Mouse (Mus musculus) embryonic facial prominence, embryonic 14.5 days (tissue): ENCODE results near the gene Plcb3. TPM values are rescaled to one million over a fixed set of nuclear protein-coding genes. Genes with fewer than 3 reads are reported as not detected.
A peak's percentile ranks its signal among the peaks of the same experiment; 100 is the strongest.

Experiments
- ATAC-seq: fragments of 200-750 bp; cut with Nextera tagmentation; 2 replicates; pipeline ENCODE4 v1.8.0; 2017; ENCODE audit warnings: low read depth, moderate number of reproducible peaks, moderate TSS enrichment
- DNase-seq: peaks from one replicate; pipeline ENCODE4 v3.0.0-alpha.2; 2015; ENCODE audit warnings: low spot score
- H3K27ac ChIP-seq: fragments of 300-500 bp; sonication (generic); replicated peaks from 2 replicates; pipeline ENCODE4 v1.5.1; 2014; ENCODE audit warnings: low read depth, mild to moderate bottlenecking, low read length, moderate library complexity
- H3K27me3 ChIP-seq: fragments of 300-500 bp; sonication (generic); replicated peaks from 2 replicates; pipeline ENCODE4 v1.6.1; 2014; ENCODE audit warnings: low read length; ENCODE audit not compliant: control insufficient read depth, insufficient read depth
- H3K36me3 ChIP-seq: fragments of 300-500 bp; sonication (generic); 2 replicates; pipeline ENCODE4 v1.6.1; 2014; ENCODE audit warnings: low read length, mixed read lengths; ENCODE audit not compliant: control insufficient read depth, insufficient read depth
- H3K4me1 ChIP-seq: fragments of 300-500 bp; sonication (generic); 2 replicates; pipeline ENCODE4 v1.6.1; 2014; ENCODE audit warnings: antibody characterized with exemption, low read length; ENCODE audit not compliant: control insufficient read depth, insufficient read depth
- H3K4me2 ChIP-seq: fragments of 300-500 bp; sonication (generic); 2 replicates; pipeline ENCODE4 v1.6.1; 2014; ENCODE audit warnings: low read depth, mild to moderate bottlenecking, low read length, moderate library complexity, mixed read lengths
- H3K4me3 ChIP-seq: fragments of 300-500 bp; sonication (generic); 2 replicates; pipeline ENCODE4 v1.5.1; 2014; ENCODE audit warnings: low read depth, mild to moderate bottlenecking, low read length
- H3K9ac ChIP-seq: fragments of 300-500 bp; sonication (generic); 2 replicates; pipeline ENCODE4 v1.6.1; 2014; ENCODE audit warnings: low read depth, mild to moderate bottlenecking, low read length, moderate library complexity, mixed read lengths
- H3K9me3 ChIP-seq: fragments of 300-500 bp; sonication (generic); 2 replicates; pipeline ENCODE4 v1.6.1; 2016; ENCODE audit warnings: low read length; ENCODE audit not compliant: control insufficient read depth
- WGBS: fragments of 180-500 bp; shearing (Covaris S2); extraction: QIAGEN DNeasy Blood & Tissue Kit; methylation state at CpG from one replicate; pipeline ENCODE4 v1.1.7; 2014; 5-methylcytosine and 5-hydroxymethylcytosine counted together
- polyA plus RNA-seq: library from polyadenylated mRNA; unstranded; fragments of >200 nt; fragmentation: Nextera tagmentation; extraction: Ambion mirVana; gene quantifications from 2 replicates; pipeline ENCODE4 v1.2.1, GENCODE M21; 2014

Plcb3 gene
- polyA plus RNA-seq, 1 experiment from 2014 or later = 31.4 TPM

DNA sequence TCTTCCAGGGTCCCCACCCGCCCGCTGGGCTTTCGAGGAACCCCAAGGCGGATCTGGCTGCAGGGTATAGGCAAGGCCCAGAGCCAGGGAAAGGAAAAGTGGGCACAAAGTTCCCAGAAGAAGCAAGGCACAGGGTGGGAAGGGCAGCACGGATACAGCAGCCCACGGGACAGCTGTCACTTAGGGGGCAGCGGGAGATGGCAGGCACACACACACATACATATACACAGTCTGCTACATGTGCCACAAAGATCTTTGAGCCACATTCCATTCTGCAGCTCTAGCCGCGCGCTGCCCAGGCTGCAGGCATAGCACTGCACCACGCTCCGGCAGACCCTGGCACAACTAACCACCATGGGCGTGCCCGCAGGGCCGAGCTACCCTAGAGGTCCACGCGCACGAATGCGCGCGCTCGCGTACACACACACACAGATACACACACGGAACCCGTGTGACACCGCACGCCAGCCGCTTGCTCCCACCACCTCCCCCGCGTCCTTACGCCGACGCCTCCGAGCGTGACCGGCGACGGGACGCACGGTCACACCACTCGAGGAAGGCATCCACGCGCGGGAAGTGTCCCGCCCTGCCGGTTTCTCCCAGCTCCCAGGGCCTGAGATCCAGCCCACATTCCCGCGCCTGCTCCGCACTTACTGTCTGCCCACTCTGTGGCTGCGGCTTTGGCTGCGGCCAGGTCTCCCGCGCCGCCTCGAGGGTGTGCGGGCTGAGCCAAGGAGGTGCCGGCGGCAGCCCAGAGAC lies 42.7 kb downstream of the Plcb3 start:
- 4% methylated on average over 39 of the region's 58 CpGs for WGBS
- peak; percentile 39 for DNase-seq

DNA sequence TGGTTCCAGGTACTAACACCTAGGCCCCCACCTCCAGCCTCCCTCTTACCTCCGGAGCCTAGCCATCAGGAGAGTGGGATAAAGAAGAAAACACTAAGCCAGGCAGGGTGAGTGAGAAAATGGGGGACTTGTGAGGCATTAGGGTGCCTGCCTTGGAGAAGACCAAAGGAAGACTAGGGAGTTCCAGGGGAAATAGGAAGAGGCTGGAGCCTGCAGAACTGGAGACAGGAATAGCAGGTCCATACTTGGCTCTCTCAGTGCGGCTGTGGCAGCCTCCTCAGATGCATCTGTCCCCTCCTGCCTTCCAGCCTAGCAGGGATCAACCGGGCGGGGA lies 43.2 kb downstream of the Plcb3 start:
- WGBS = 24% methylated on average over 4 of the region's 4 CpGs
- no peak for ATAC-seq
- Histone ChIP-seq H3K27ac (no peak overlapping the region), H3K9me3 (no peaks in the 10 kb centered on the region), H3K27me3 (peaks cover 76% of the 10 kb centered on the region), H3K9ac (no peak overlapping the region), H3K4me1 (peaks cover 6% of the 10 kb centered on the region; the same call in 1 of the 2 replicates), H3K4me2 (peak overlapping the region; percentile 61), H3K4me3 (peak overlapping the region; percentile 37), H3K36me3 (no peaks in the 10 kb centered on the region)
- no peak for DNase-seq

More for the DNA sequence above, 42.7 kb downstream of the Plcb3 start:
- H3K27me3 ChIP-seq = peaks cover 72% of the 10 kb centered on the region
- no peak overlapping the region for H3K27ac ChIP-seq
- H3K4me3 ChIP-seq = peak overlapping the region; percentile 37
- peak; percentile 70 for ATAC-seq
- H3K9me3 ChIP-seq = no peaks in the 10 kb centered on the region
- peak overlapping the region; percentile 52 for H3K9ac ChIP-seq
- no peaks in the 10 kb centered on the region for H3K36me3 ChIP-seq
- H3K4me1 ChIP-seq = peaks cover 6% of the 10 kb centered on the region; the same call in 1 of the 2 replicates
- H3K4me2 ChIP-seq = peak overlapping the region; percentile 61

DNA sequence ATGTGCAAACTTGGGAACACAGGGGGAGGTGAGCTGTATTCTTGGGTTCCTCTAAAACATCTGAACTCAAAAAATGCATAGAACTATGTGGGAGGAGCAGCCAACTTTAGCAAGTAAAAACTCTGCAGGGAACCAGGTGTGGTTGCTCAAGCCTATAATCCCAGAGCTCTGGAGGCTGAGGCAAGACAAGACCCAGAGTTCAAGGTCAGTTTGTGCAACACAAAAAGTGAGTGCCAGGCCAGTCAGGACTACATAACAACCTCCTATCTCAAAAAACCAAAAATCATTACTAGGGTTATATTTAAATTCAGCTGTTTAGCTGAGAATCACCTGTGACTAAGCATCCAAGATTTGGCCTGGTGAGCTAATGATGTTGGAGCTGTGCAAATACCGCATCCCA lies 44.3 kb downstream of the Plcb3 start:
- Histone ChIP-seq H3K36me3 (no peaks in the 10 kb centered on the region), H3K9ac (no peak overlapping the region), H3K4me1 (peaks cover 6% of the 10 kb centered on the region; the same call in 1 of the 2 replicates), H3K27ac (no peak overlapping the region), H3K27me3 (peaks cover 87% of the 10 kb centered on the region), H3K9me3 (no peaks in the 10 kb centered on the region), H3K4me3 (no peak overlapping the region), H3K4me2 (no peak overlapping the region)
- WGBS = 64% methylated on average over 1 of the region's 1 CpGs
- ATAC-seq (no peak), DNase-seq (no peak)

DNA sequence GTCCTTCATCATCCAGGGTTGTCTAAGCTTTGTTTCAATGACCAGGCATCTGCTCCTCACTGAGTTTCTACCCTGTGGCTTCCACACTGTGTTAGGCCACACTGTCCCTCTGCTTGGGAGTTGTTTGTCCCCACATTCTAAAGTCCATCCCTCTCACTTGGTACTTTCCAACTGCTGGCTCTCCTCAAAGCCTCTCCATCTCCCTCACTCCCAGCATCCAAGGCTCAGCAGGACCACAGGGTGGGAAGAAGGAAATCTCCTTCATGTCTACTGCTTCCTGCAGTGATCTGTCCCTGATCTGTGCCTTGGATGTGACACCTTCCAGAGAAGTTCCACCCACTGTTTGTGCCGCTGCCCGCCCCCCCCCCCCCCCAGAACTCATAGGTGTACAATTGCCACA lies 45.3 kb downstream of the Plcb3 start:
- Histone ChIP-seq H3K36me3 (no peaks in the 10 kb centered on the region), H3K4me2 (no peak overlapping the region), H3K4me3 (no peak overlapping the region), H3K9ac (no peak overlapping the region), H3K27me3 (peaks cover 93% of the 10 kb centered on the region), H3K27ac (no peak overlapping the region), H3K9me3 (no peaks in the 10 kb centered on the region), H3K4me1 (peaks cover 6% of the 10 kb centered on the region; the same call in 1 of the 2 replicates)
- DNase-seq (no peak), ATAC-seq (no peak)
- WGBS = 0% methylated on average over 1 of the region's 2 CpGs

DNA sequence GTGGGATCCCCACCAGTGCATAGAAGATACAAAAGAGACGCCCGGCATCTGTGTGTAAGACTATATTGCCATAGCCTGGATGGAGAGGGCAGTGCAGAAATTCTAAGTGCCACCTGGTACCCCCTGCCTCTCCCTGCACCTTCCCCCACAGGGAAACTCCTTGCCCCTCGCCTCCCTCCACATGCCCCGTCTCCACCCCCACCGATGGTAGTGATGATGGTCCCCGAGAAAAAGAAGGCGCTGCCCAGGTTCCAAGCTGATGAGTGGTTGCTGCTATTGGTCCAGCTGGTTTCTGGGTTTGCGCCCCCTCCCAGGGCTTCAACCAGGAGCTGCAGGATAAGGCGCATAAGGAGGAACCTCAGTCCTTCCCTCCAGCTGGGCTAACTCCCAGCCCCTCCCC lies 48.2 kb downstream of the Plcb3 start:
- Histone ChIP-seq H3K27me3 (peaks cover 93% of the 10 kb centered on the region), H3K36me3 (no peaks in the 10 kb centered on the region), H3K4me3 (peak overlapping the region; percentile 24; the same call in 1 of the 2 replicates), H3K9ac (no peak overlapping the region), H3K4me1 (peaks cover 2% of the 10 kb centered on the region; the same call in 1 of the 2 replicates), H3K4me2 (peak overlapping the region; percentile 47; the same call in 1 of the 2 replicates), H3K27ac (no peak overlapping the region), H3K9me3 (no peaks in the 10 kb centered on the region)
- DNase-seq (no peak), ATAC-seq (no peak)
- 17% methylated on average over 7 of the region's 9 CpGs for WGBS

DNA sequence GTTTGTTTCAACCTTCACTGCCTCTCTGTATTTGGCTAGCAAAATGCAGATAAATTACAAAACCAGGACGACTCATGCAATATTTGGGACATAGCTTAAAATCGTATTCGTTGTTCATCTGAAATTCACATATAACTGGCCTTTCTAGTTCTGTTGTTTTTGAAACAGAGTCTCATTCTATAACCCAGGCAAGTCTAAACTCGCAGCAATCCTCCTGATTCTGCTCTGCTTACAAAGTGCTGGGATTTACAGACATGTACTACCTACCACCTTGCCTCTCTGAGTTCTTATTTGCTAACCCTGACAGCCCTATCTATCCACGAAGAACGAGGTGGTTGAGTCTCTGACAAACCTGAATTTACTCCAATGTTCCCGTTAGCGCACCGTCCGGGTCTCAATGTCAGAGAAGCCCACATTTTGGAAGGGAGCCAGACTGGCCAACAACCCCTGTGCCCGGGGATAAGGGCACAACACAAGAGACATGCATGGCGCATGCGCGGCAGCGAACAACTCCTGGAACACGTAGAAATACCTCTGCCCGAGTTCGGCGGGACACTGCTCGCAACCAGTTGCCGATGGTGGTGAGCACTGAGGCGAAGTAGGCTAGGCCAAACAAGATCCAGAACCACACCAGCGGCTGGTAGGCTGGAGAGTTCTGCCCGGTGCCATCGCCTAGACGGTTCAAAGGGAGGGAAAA lies 49.6 kb downstream of the Plcb3 start:
- H3K27ac ChIP-seq = peak overlapping the region; percentile 21; the same call in 1 of the 2 replicates
- peak overlapping the region; percentile 41 for H3K9ac ChIP-seq
- WGBS = 8% methylated on average over 26 of the region's 26 CpGs
- H3K36me3 ChIP-seq = no peaks in the 10 kb centered on the region
- no peak for ATAC-seq
- peak overlapping the region; percentile 47 for H3K4me2 ChIP-seq
- peaks cover 2% of the 10 kb centered on the region; the same call in 1 of the 2 replicates for H3K4me1 ChIP-seq
- peaks cover 83% of the 10 kb centered on the region for H3K27me3 ChIP-seq
- H3K4me3 ChIP-seq = peak overlapping the region; percentile 24
- peak; percentile 59 for DNase-seq
- H3K9me3 ChIP-seq = no peaks in the 10 kb centered on the region

DNA sequence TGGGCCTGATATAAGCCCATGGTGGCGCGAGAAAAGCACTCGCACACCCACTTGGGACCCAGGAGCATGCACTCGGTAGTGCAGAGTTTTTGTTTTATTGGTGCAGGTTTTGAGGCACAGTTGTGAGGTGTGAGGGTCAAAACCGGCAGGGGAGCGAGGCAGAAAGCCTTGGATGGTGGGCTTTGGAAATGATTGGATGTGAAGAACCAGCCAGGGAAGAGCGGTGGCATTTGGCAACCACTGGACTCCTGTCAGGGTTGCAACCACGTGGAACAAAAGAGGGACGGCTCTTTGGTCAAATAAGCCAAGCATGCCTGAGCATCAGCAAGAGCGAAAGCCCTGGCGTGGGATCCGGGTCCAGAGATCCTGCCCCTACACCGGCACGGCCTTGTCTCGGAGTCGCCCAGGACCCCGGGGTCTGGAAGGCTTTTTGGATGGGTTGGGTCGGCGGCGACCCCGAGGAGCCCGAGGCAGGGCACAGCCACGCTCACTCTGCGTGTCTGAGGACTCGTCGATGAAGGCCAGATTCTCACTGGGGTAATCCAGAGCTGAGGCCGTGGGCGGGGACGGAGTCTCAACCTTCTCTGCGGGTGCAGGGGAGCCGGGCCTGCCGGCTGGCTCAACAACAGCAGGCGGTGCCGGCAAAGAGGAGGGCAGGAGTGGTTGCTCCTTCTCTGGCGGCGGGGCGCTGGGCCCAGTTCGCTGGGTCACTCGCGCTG lies 50.5 kb downstream of the Plcb3 start:
- H3K36me3 ChIP-seq = no peaks in the 10 kb centered on the region
- H3K4me1 ChIP-seq = peaks cover 4% of the 10 kb centered on the region
- peaks cover 75% of the 10 kb centered on the region for H3K27me3 ChIP-seq
- no peak overlapping the region; the same call in 1 of the 2 replicates for H3K27ac ChIP-seq
- DNase-seq (no peak), ATAC-seq (no peak)
- peak overlapping the region; percentile 29 for H3K4me3 ChIP-seq
- H3K9ac ChIP-seq = 0 out of 2 replicates have a peak overlapping the region, but pooled peaks have one; percentile 53
- whole genome bisulfite sequencing = 15% methylated on average over 28 of the region's 40 CpGs
- no peaks in the 10 kb centered on the region for H3K9me3 ChIP-seq
- peak overlapping the region; percentile 46 for H3K4me2 ChIP-seq

DNA sequence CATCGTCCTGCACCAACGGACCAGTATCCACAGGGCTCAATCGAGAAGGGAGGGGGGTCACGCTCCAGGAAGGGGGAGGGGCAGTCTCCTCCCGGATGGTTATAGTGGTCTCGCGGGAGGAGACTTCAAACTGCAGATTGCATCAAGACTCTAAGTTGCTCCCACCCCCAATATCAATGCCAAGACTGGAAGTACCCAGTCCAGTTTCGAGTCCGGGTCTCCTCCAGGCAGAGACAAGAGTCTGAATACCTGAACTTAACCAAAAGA lies 51.0 kb downstream of the Plcb3 start, which contains the start of gene Catsperz:
TSS of gene Catsperz (minus strand) at position 74 of the 267 bp plus-strand sequence.
- Histone ChIP-seq H3K27me3 (peaks cover 72% of the 10 kb centered on the region), H3K4me1 (peaks cover 9% of the 10 kb centered on the region), H3K4me3 (peak within 1 kb of the TSS; percentile 29), H3K36me3 (no peaks in the 10 kb centered on the region), H3K27ac (no peak within 1 kb of the TSS; the same call in 1 of the 2 replicates), H3K4me2 (peak within 1 kb of the TSS; percentile 46), H3K9me3 (no peaks in the 10 kb centered on the region), H3K9ac (peak within 1 kb of the TSS; percentile 53)
- no peak for ATAC-seq
- WGBS = 1% methylated on average over 9 of the region's 9 CpGs
- no peak for DNase-seq
